Mouse (Mus musculus) liver, adult 2 months (tissue): ENCODE measurements around the gene Gas2.

Source experiments
- CTCF ChIP-seq: fragments of 200-500 bp; IDR thresholded peaks from 2 replicates; pipeline ENCODE4 v1.5.1; 2011; ENCODE audit warnings: low read depth, low read length, control low read depth
- POLR2A ChIP-seq: fragments of 200-500 bp; IDR thresholded peaks from 2 replicates; pipeline ENCODE4 v1.6.1; 2011; ENCODE audit warnings: low read length, control low read depth; ENCODE audit not compliant: insufficient read depth; ENCODE audit errors: extremely low read depth

DNA sequence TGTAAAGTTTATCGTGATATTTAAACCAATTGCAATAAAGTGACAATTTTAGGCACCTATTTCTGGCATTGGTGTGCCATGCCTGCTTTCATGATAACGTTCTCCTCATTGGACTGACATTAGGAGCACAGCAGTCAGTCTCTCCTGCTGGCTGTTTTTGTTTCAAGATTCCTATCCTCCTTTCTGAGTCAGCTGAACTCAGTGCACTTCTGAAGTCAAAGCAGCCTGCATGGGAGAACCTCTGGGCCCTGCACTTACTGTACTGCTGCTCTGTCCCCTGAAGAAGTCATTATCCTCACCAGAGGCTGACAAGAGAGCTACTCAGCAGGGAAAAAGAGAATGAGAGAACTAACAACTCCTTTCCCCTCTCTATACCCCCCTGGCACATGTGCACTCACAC lies 33.1 kb downstream of the Gas2 start:
- TF ChIP-seq POLR2A: no peak
- no peak for TF ChIP-seq CTCF
